Mouse (Mus musculus) brain, embryonic 14.5 days (tissue): Measurements from ENCODE around the gene Krt18.

ENCODE experiments used
- CTCF ChIP-seq: fragments of 200-500 bp; IDR thresholded peaks from 2 replicates; pipeline ENCODE4 v1.5.1; 2012; ENCODE audit warnings: inconsistent platforms, mild to moderate bottlenecking, moderate library complexity, borderline replicate concordance; ENCODE audit not compliant: insufficient read depth, insufficient read length; ENCODE audit errors: extremely low read depth
- POLR2A ChIP-seq: fragments of 200-500 bp; IDR thresholded peaks from 2 replicates; pipeline ENCODE4 v1.6.1; 2012; ENCODE audit warnings: mild to moderate bottlenecking, inconsistent platforms, borderline replicate concordance; ENCODE audit not compliant: poor library complexity, insufficient read depth, insufficient read length, severe bottlenecking; ENCODE audit errors: extremely low read depth

DNA sequence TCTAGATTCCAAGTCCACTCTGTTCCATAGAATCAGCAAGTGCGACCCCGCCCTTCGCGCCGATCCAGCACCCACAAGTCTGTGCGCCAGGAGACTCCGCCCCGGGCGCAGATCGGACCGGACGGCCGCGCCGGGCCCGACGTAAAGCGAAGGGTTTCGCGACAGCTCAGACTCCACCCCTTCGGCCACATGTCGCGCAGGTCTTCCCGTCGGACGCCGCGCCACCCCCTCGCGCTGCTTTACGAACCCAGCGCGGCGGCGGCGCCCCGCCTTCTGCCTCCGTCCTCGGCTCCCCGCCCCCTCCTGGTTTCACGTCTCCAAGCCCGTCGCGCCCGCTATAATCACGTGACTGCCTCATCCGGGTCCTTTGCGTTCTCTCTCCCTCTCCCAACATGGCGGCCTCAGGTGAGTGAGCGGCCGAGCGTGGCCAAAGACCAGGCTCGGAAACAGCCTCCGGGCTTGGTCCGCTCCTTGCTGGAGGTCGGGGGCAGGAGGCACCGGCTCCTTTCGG lies 45.6 kb downstream of the Krt18 start, which contains the start of gene Eif4b:
- TF ChIP-seq CTCF: no peak
- TF ChIP-seq POLR2A: peak; percentile 35; the same call in 1 of the 2 replicates
